Mouse (Mus musculus): ENCODE data around the gene Aff2.

- TF ChIP-seq CTCF (IDR thresholded peaks at IDR 0.05; ENCODE audit: low read depth) (no peak), EP300 (IDR thresholded peaks at IDR 0.05; ENCODE audit: low read depth) (no peak)
Observed at GRCm38 (mm10) chrX:69818188-69818587, 458.1 kb downstream of the Aff2 start.

Data from liver, embryonic 14.5 days (tissue).